ENCODE assay signal across 30 mouse cellular contexts in genomic region chr10:81375322-81375721, GRCm38 (mm10). TPM values are rescaled to one million over a fixed set of nuclear protein-coding genes. Genes with fewer than 3 reads are reported as not detected.
A peak's percentile ranks its signal among the peaks of the same experiment; 100 is the strongest.
DNase-seq lines count a peak whose midpoint lies in the region; ATAC-seq and TF ChIP-seq lines count a peak whose summit lies in the region.
"Had no signal": no experiment of that assay in that cellular context is flagged by ENCODE, and none has a peak within 500 bp of the region (broad histone marks: within the 10 kb centered on the region; RNA-seq: fewer than 3 reads in every experiment).

No protein-coding gene starts in this region.

- H3K4me1 ChIP-seq in hindbrain, embryonic 13.5 days (replicated peaks) = peaks cover 37% of the 10 kb centered on the region
- H3K4me1 ChIP-seq in hindbrain, postnatal 0 days (ENCODE audit: insufficient read depth, low read length) = peaks cover 12% of the 10 kb centered on the region
- peaks cover 29% of the 10 kb centered on the region for H3K4me1 ChIP-seq in midbrain, embryonic 12.5 days
- H3K4me1 ChIP-seq in midbrain, postnatal 0 days (ENCODE audit: insufficient read depth, low read length) = peaks cover 12% of the 10 kb centered on the region
- peaks cover 62% of the 10 kb centered on the region for H3K4me1 ChIP-seq in liver, embryonic 15.5 days (replicated peaks)

- H3K4me3 ChIP-seq in hindbrain, embryonic 13.5 days = no peak overlapping the region
- no peak overlapping the region for H3K4me3 ChIP-seq in hindbrain, postnatal 0 days (ENCODE audit: low read length)
- no peak overlapping the region for H3K4me3 ChIP-seq in midbrain, embryonic 12.5 days
- H3K4me3 ChIP-seq in midbrain, postnatal 0 days (ENCODE audit: low read depth, low read length) = no peak overlapping the region
- H3K4me3 ChIP-seq in liver, embryonic 15.5 days (replicated peaks) = peak overlapping the region; percentile 76
- H3K4me3 ChIP-seq: embryonic facial prominence, embryonic 15.5 days; heart, embryonic 10.5 days; limb, embryonic 12.5 days; stomach, embryonic 15.5 days had no signal

- ATAC-seq in hindbrain, embryonic 13.5 days (ENCODE audit: low FRiP score) = no peak
- no peak for ATAC-seq in hindbrain, postnatal 0 days
- ATAC-seq in midbrain, embryonic 12.5 days (ENCODE audit: low FRiP score, low read depth) = no peak
- ATAC-seq in midbrain, postnatal 0 days (ENCODE audit: low FRiP score) = no peak
- no peak for ATAC-seq in liver, embryonic 15.5 days (ENCODE audit: insufficient read depth)
- ATAC-seq: forebrain, embryonic 14.5 days; intestine, embryonic 16.5 days; lung, postnatal 0 days had no signal

- WGBS in hindbrain, embryonic 13.5 days = 94% methylated on average over 10 of the region's 10 CpGs
- 92% methylated on average over 10 of the region's 10 CpGs for WGBS in hindbrain, postnatal 0 days
- 92% methylated on average over 10 of the region's 10 CpGs for WGBS in midbrain, embryonic 12.5 days
- 97% methylated on average over 10 of the region's 10 CpGs for WGBS in midbrain, postnatal 0 days
- 89% methylated on average over 10 of the region's 10 CpGs for WGBS in liver, embryonic 15.5 days (ENCODE audit: insufficient replicate concordance)

- TF ChIP-seq CTCF in hindbrain, postnatal 0 days (IDR thresholded peaks at IDR 0.05; ENCODE audit: low read depth) = no peak
- no peak for TF ChIP-seq CTCF in midbrain, postnatal 0 days (IDR thresholded peaks at IDR 0.05)

- peak overlapping the region; percentile 13; the same call in 1 of the 2 replicates for H3K9ac ChIP-seq in hindbrain, embryonic 13.5 days
- no peak overlapping the region for H3K9ac ChIP-seq in hindbrain, postnatal 0 days (replicated peaks; ENCODE audit: low read length)
- no peak overlapping the region for H3K9ac ChIP-seq in midbrain, embryonic 12.5 days (replicated peaks)
- no peak overlapping the region for H3K9ac ChIP-seq in midbrain, postnatal 0 days (replicated peaks; ENCODE audit: low read length, poor library complexity, severe bottlenecking)
- H3K9ac ChIP-seq in liver, embryonic 15.5 days = peak overlapping the region; percentile 96; the same call in 1 of the 2 replicates
- H3K9ac ChIP-seq: embryonic facial prominence, embryonic 15.5 days; limb, embryonic 12.5 days; stomach, embryonic 15.5 days had no signal

- H3K36me3 ChIP-seq in hindbrain, embryonic 13.5 days = peaks cover 49% of the 10 kb centered on the region
- H3K36me3 ChIP-seq in hindbrain, postnatal 0 days (ENCODE audit: insufficient read depth, low read length) = peaks cover 9% of the 10 kb centered on the region
- H3K36me3 ChIP-seq in midbrain, embryonic 12.5 days = peaks cover 54% of the 10 kb centered on the region
- peaks cover 18% of the 10 kb centered on the region for H3K36me3 ChIP-seq in midbrain, postnatal 0 days (ENCODE audit: insufficient read depth, low read length)
- peaks cover 61% of the 10 kb centered on the region for H3K36me3 ChIP-seq in liver, embryonic 15.5 days (replicated peaks)

- no peak for DNase-seq in hindbrain, postnatal 0 days (ENCODE audit: low spot score)
- no peak for DNase-seq in midbrain, postnatal 0 days (ENCODE audit: low spot score)
- peak; percentile 75 for DNase-seq in R1 (ENCODE audit: low read depth, low spot score)
- no peak for DNase-seq in layer of hippocampus, postnatal 10 days (ENCODE audit: low spot score in 2 of 2)
- DNase-seq in lung, postnatal 10 days = no peak
- DNase-seq: adrenal gland, postnatal 10 days; cerebellum, adult 8-10 months; cerebellum, postnatal 25 days; gastrocnemius, postnatal 25 days; heart, adult 11 months; kidney, adult 8-10 months; lung, adult 18-20 months; midbrain, embryonic 14.5 days; retina, postnatal 1 day; right cerebral cortex, postnatal 14 days had no signal

- no peak overlapping the region for H3K4me2 ChIP-seq in hindbrain, embryonic 13.5 days
- H3K4me2 ChIP-seq in hindbrain, postnatal 0 days (ENCODE audit: low read depth, low read length) = no peak overlapping the region
- H3K4me2 ChIP-seq in midbrain, embryonic 12.5 days (replicated peaks) = 0 out of 2 replicates have a peak overlapping the region, but pooled peaks have one; percentile 84
- no peak overlapping the region for H3K4me2 ChIP-seq in midbrain, postnatal 0 days (ENCODE audit: low read depth, low read length, poor library complexity, severe bottlenecking)
- H3K4me2 ChIP-seq in liver, embryonic 15.5 days = peak overlapping the region; percentile 74
- H3K4me2 ChIP-seq: embryonic facial prominence, embryonic 15.5 days had no signal

- H3K27me3 ChIP-seq in hindbrain, embryonic 13.5 days = no peaks in the 10 kb centered on the region
- no peaks in the 10 kb centered on the region for H3K27me3 ChIP-seq in hindbrain, postnatal 0 days (ENCODE audit: insufficient read depth, low read length)
- no peaks in the 10 kb centered on the region for H3K27me3 ChIP-seq in midbrain, embryonic 12.5 days
- no peaks in the 10 kb centered on the region for H3K27me3 ChIP-seq in midbrain, postnatal 0 days (ENCODE audit: insufficient read depth, low read length)
- H3K27me3 ChIP-seq in liver, embryonic 15.5 days = no peaks in the 10 kb centered on the region
- H3K27me3 ChIP-seq: embryonic facial prominence, embryonic 15.5 days; limb, embryonic 12.5 days; stomach, embryonic 15.5 days had no signal

- no peak overlapping the region for H3K27ac ChIP-seq in hindbrain, embryonic 13.5 days
- H3K27ac ChIP-seq in hindbrain, postnatal 0 days = no peak overlapping the region
- no peak overlapping the region for H3K27ac ChIP-seq in midbrain, embryonic 12.5 days (replicated peaks)
- no peak overlapping the region for H3K27ac ChIP-seq in midbrain, postnatal 0 days (ENCODE audit: low read depth, low read length)
- H3K27ac ChIP-seq in liver, embryonic 15.5 days (replicated peaks) = peak overlapping the region; percentile 88
- H3K27ac ChIP-seq: embryonic facial prominence, embryonic 10.5 days; embryonic facial prominence, embryonic 15.5 days; heart, embryonic 10.5 days; kidney, postnatal 0 days; limb, embryonic 12.5 days; macrophage; stomach, embryonic 15.5 days had no signal

- no peaks in the 10 kb centered on the region for H3K9me3 ChIP-seq in hindbrain, embryonic 13.5 days
- H3K9me3 ChIP-seq in hindbrain, postnatal 0 days (ENCODE audit: low read length) = no peaks in the 10 kb centered on the region
- no peaks in the 10 kb centered on the region for H3K9me3 ChIP-seq in midbrain, embryonic 12.5 days
- no peaks in the 10 kb centered on the region for H3K9me3 ChIP-seq in midbrain, postnatal 0 days (ENCODE audit: low read length)
- H3K9me3 ChIP-seq in liver, embryonic 15.5 days (replicated peaks) = no peaks in the 10 kb centered on the region
- H3K9me3 ChIP-seq: embryonic facial prominence, embryonic 10.5 days; embryonic facial prominence, embryonic 15.5 days; G1E; heart, embryonic 10.5 days; limb, embryonic 12.5 days; stomach, embryonic 15.5 days had no signal

RNA-seq across cellular contexts. Expression of gene Fzr1, which starts 3.0 kb away (rescaled TPM):
- 121 and 126 TPM in 2 replicates for polyA plus RNA-seq in hindbrain, embryonic 13.5 days (2015; fragmentation: Nextera tagmentation; extraction: Ambion mirVana)
- total RNA-seq in hindbrain, postnatal 0 days (2014; rRNA removed) = 106 and 118 TPM in 2 replicates
- polyA plus RNA-seq in hindbrain, postnatal 0 days (2015; fragmentation: Nextera tagmentation; extraction: Ambion mirVana) = 131 and 134 TPM in 2 replicates
- polyA plus RNA-seq in midbrain, embryonic 12.5 days (2016; fragmentation: Nextera tagmentation; extraction: Ambion mirVana) = 135 and 139 TPM in 2 replicates
- 92.6 and 98.3 TPM in 2 replicates for total RNA-seq in midbrain, postnatal 0 days (2014; rRNA removed)
- polyA plus RNA-seq in midbrain, postnatal 0 days (2015; fragmentation: Nextera tagmentation; extraction: Ambion mirVana) = 147 and 149 TPM in 2 replicates
- 127 and 147 TPM in 2 replicates for polyA plus RNA-seq in liver, embryonic 15.5 days (2015; fragmentation: Nextera tagmentation; extraction: Ambion mirVana)
- 10 to 100 TPM; 81.2 to 85.2 TPM for total RNA-seq in layer of hippocampus, postnatal 10 days (2021)

RNA-seq across cellular contexts. Expression of gene Dohh, which starts 8.9 kb away (rescaled TPM):
- polyA plus RNA-seq in hindbrain, embryonic 13.5 days (2015; fragmentation: Nextera tagmentation; extraction: Ambion mirVana) = 72.1 and 74.8 TPM in 2 replicates
- total RNA-seq in hindbrain, postnatal 0 days (2014; rRNA removed) = 146 TPM in 2 replicates
- polyA plus RNA-seq in hindbrain, postnatal 0 days (2015; fragmentation: Nextera tagmentation; extraction: Ambion mirVana) = 111 and 114 TPM in 2 replicates
- 63.5 and 67.2 TPM in 2 replicates for polyA plus RNA-seq in midbrain, embryonic 12.5 days (2016; fragmentation: Nextera tagmentation; extraction: Ambion mirVana)
- 120 and 132 TPM in 2 replicates for total RNA-seq in midbrain, postnatal 0 days (2014; rRNA removed)
- 95.8 and 115 TPM in 2 replicates for polyA plus RNA-seq in midbrain, postnatal 0 days (2015; fragmentation: Nextera tagmentation; extraction: Ambion mirVana)
- 50.9 and 56.2 TPM in 2 replicates for polyA plus RNA-seq in liver, embryonic 15.5 days (2015; fragmentation: Nextera tagmentation; extraction: Ambion mirVana)
- 10 to 100 TPM; 72.0 to 77.3 TPM for total RNA-seq in layer of hippocampus, postnatal 10 days (2021)

RNA-seq across cellular contexts. Expression of gene Gm48551, which starts 8.9 kb away (rescaled TPM):
- 6.5 and 8.1 TPM in 2 replicates for polyA plus RNA-seq in hindbrain, embryonic 13.5 days (2015; fragmentation: Nextera tagmentation; extraction: Ambion mirVana)
- total RNA-seq in hindbrain, postnatal 0 days (2014; rRNA removed) = 2.1 and 3.3 TPM in 2 replicates
- polyA plus RNA-seq in hindbrain, postnatal 0 days (2015; fragmentation: Nextera tagmentation; extraction: Ambion mirVana) = 5.3 and 7.0 TPM in 2 replicates
- polyA plus RNA-seq in midbrain, embryonic 12.5 days (2016; fragmentation: Nextera tagmentation; extraction: Ambion mirVana) = 4.2 and 5.5 TPM in 2 replicates
- total RNA-seq in midbrain, postnatal 0 days (2014; rRNA removed) = 0.88 and 2.7 TPM in 2 replicates
- 5.8 and 10.2 TPM in 2 replicates for polyA plus RNA-seq in midbrain, postnatal 0 days (2015; fragmentation: Nextera tagmentation; extraction: Ambion mirVana)
- 0.75 and 0.88 TPM in 2 replicates for polyA plus RNA-seq in liver, embryonic 15.5 days (2015; fragmentation: Nextera tagmentation; extraction: Ambion mirVana)
- 1 to 10 TPM; 2.3 to 4.5 TPM for total RNA-seq in layer of hippocampus, postnatal 10 days (2021)

RNA-seq across cellular contexts. Expression of gene 4930404N11Rik, which starts 9.7 kb away (rescaled TPM):
- 1.0 and 1.1 TPM in 2 replicates for polyA plus RNA-seq in hindbrain, embryonic 13.5 days (2015; fragmentation: Nextera tagmentation; extraction: Ambion mirVana)
- not detected in 2 replicates for total RNA-seq in hindbrain, postnatal 0 days (2014; rRNA removed)
- polyA plus RNA-seq in hindbrain, postnatal 0 days (2015; fragmentation: Nextera tagmentation; extraction: Ambion mirVana) = 0.25 and 0.99 TPM in 2 replicates
- 0.34 and 0.92 TPM in 2 replicates for polyA plus RNA-seq in midbrain, embryonic 12.5 days (2016; fragmentation: Nextera tagmentation; extraction: Ambion mirVana)
- total RNA-seq in midbrain, postnatal 0 days (2014; rRNA removed) = 1.4 TPM in 1 of 2 replicates, not detected in the other
- polyA plus RNA-seq in midbrain, postnatal 0 days (2015; fragmentation: Nextera tagmentation; extraction: Ambion mirVana) = 0.47 and 0.54 TPM in 2 replicates
- 2.3 and 2.9 TPM in 2 replicates for polyA plus RNA-seq in liver, embryonic 15.5 days (2015; fragmentation: Nextera tagmentation; extraction: Ambion mirVana)
- under 1 TPM; 0.57 to 0.74 TPM for total RNA-seq in layer of hippocampus, postnatal 10 days (2021)
- polyA plus RNA-seq: forebrain, embryonic 14.5 days had no signal

RNA-seq across cellular contexts. Expression of gene Gm48552, which starts 13.5 kb away (rescaled TPM):
- polyA plus RNA-seq in hindbrain, embryonic 13.5 days (2015; fragmentation: Nextera tagmentation; extraction: Ambion mirVana) = 2.0 and 2.3 TPM in 2 replicates
- 7.5 TPM in 2 replicates for total RNA-seq in hindbrain, postnatal 0 days (2014; rRNA removed)
- 2.7 and 4.0 TPM in 2 replicates for polyA plus RNA-seq in hindbrain, postnatal 0 days (2015; fragmentation: Nextera tagmentation; extraction: Ambion mirVana)
- polyA plus RNA-seq in midbrain, embryonic 12.5 days (2016; fragmentation: Nextera tagmentation; extraction: Ambion mirVana) = 0.50 and 2.3 TPM in 2 replicates
- 6.6 TPM in 1 of 2 replicates, not detected in the other for total RNA-seq in midbrain, postnatal 0 days (2014; rRNA removed)
- 1.6 and 3.9 TPM in 2 replicates for polyA plus RNA-seq in midbrain, postnatal 0 days (2015; fragmentation: Nextera tagmentation; extraction: Ambion mirVana)
- 0.56 TPM in 1 of 2 replicates, not detected in the other for polyA plus RNA-seq in liver, embryonic 15.5 days (2015; fragmentation: Nextera tagmentation; extraction: Ambion mirVana)
- 1 to 10 TPM; 1.1 to 3.5 TPM for total RNA-seq in layer of hippocampus, postnatal 10 days (2021)
- total RNA-seq: hematopoietic stem cell, adult 5-6 weeks had no signal

Comparison
In these comparisons a context has a peak if more than half of its experiments do, and no peak if none do; other contexts are left out.
1. H3K4me2 ChIP-seq: peak in midbrain, embryonic 12.5 days (single experiment) and liver, embryonic 15.5 days (single experiment); none in hindbrain, embryonic 13.5 days (single experiment), hindbrain, postnatal 0 days (single experiment) and midbrain, postnatal 0 days (single experiment).
2. H3K9ac ChIP-seq: peak in hindbrain, embryonic 13.5 days (single experiment) and liver, embryonic 15.5 days (single experiment); none in hindbrain, postnatal 0 days (single experiment), midbrain, embryonic 12.5 days (single experiment) and midbrain, postnatal 0 days (single experiment).